Comparison of ENCODE assay signal across 1 mouse cellular context in the genomic region with DNA sequence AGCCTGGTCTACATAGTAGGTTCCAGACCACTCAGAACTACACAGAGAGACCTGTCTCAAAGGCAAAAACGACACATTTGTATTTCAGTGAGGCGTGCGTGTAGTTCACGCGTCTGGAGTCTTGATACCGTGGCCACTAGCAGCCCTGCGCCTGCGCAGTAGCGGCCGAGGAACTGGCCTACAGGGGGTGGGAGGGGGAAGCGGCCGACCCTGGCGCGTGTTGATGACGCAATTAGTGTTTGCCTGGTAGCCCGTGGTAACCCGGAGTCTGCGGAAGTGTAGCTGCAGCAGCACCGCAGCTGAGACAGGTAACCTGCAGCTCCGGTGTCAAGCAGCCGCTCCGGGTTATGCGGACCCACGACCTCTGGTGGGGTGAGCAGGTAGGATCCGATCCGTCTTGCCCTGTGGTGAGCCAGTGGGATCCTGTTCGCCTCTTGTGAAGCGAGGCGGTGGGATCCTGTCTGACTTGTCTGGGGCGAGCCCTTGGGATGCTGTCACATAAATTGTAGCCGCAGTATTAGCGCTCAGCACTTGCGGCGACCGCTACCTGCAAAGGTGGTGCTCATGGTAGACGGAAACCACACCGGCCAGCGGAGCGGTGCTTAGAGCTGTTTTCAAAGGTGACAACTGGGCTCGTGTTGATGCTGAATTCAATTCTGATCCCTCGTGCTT.
TF ChIP-seq lines count a peak whose summit lies in the region.

A gene (plus strand): TSS at position 254 of the 672 bp plus-strand sequence.

TF ChIP-seq in MEL, 35 proteins besides CTCF, POLR2A, EP300 and RAD21 (continued from another document):
- TF ChIP-seq NRF1 (IDR thresholded peaks at IDR 0.05; ENCODE audit: insufficient read depth, low read depth, low read length, poor library complexity, severe bottlenecking) (peak; percentile 91), MXI1 (IDR thresholded peaks at IDR 0.05; ENCODE audit: low read depth, low read length) (peak; percentile 87), TCF12 (IDR thresholded peaks at IDR 0.05; ENCODE audit: low read depth, low read length) (peak; percentile 32), POLR2AphosphoS2 (IDR thresholded peaks at IDR 0.05; ENCODE audit: low read length) (peak; percentile 84; the same call in 1 of the 2 replicates), E2F4 (IDR thresholded peaks at IDR 0.05; ENCODE audit: borderline replicate concordance, low read depth, low read length) (no peak), RCOR1 (IDR thresholded peaks at IDR 0.05; ENCODE audit: low read depth, low read length) (no peak), ZNF384 (IDR thresholded peaks at IDR 0.05; ENCODE audit: low read depth, low read length) (no peak), ETS1 (IDR thresholded peaks at IDR 0.05; ENCODE audit: low read depth, low read length) (peak; percentile 41; the same call in 1 of the 2 replicates)
